Mouse (Mus musculus): Measurements from ENCODE around the gene Ccdc85a. TPM values are rescaled to one million over a fixed set of nuclear protein-coding genes. Genes with fewer than 3 reads are reported as not detected.
"Not testable (repeated sequence)": the region's sequence is repeated elsewhere in the genome, so short reads cannot be mapped to it uniquely, and the experiment has no call there.

Gene Ccdc85a
- polyA plus RNA-seq, 1 experiment from 2014 or later, result 3.4 TPM

DNA sequence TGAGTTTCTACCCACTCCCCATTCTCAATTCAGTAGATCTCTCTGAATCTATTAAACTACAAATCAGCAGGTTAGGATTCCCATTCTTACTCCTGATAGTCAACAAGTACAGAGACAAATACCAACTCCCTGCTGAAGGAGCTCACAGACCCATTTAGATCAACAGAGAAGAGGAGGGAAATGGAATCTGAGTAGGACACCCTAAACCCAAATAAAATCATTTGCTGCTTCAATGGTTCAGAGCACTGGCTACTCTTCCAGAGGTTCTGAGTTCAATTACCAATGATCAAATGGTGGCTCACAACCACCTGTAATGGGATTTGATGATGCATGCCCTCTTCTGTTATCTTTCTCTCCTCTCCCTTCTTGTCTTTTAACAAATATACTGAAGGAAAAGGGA lies 82.9 kb downstream of the Ccdc85a start:
- H3K27ac ChIP-seq (replicated peaks), result no peak overlapping the region
- H3K9me3 ChIP-seq, result no peaks in the 10 kb centered on the region
- no peaks in the 10 kb centered on the region for H3K4me1 ChIP-seq
- no peak for DNase-seq (ENCODE audit: low spot score)
- no peaks in the 10 kb centered on the region for H3K36me3 ChIP-seq (replicated peaks)
- H3K27me3 ChIP-seq (replicated peaks; ENCODE audit: low read depth, poor library complexity, severe bottlenecking), result no peaks in the 10 kb centered on the region
- no peak overlapping the region for H3K4me3 ChIP-seq

DNA sequence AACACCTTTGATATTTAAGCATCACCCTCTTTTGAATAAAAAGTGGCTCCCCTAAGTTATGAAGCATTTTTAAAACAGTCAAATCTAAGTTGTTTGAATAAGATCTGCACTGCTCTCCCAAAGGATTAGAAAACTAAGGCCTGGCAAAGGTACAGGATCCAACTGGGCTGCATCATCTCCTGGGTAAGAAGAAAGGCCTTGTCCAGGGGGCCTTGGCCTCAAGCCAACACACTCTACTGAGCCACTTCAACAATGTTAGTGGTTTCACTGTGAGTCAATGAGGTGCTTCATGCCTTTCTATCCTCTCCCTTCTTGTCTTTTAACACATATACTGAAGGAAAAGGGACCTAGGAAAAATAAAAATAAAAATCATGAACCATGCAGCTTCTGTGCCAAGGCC lies 87.1 kb downstream of the Ccdc85a start:
- DNase-seq (ENCODE audit: low spot score), result no peak
- Histone ChIP-seq H3K4me3 (no peak overlapping the region), H3K27me3 (replicated peaks; ENCODE audit: low read depth, poor library complexity, severe bottlenecking) (no peaks in the 10 kb centered on the region), H3K9me3 (no peaks in the 10 kb centered on the region), H3K27ac (replicated peaks) (no peak overlapping the region), H3K36me3 (replicated peaks) (no peaks in the 10 kb centered on the region), H3K4me1 (no peaks in the 10 kb centered on the region)

DNA sequence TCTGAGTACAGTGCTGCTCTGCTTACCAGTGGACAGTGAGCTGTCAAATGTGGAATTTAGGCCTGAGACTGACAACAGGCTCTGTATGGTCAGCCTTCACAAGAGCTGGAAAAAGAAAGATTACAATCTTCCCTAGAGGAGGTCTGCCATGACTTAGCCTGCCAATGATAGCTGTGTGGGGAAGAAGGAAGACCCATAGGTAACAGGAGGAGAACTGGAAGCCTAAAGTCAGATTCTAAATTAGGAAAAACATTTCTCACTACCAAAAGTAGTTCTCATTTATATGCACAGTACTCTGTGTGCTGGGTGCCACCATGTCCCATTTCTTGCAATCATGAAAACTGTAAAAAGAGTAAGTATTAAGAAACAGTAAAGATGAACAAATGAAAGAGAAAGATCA lies 90.8 kb downstream of the Ccdc85a start:
- Histone ChIP-seq H3K9me3 (no peaks in the 10 kb centered on the region), H3K27ac (replicated peaks) (no peak overlapping the region), H3K4me3 (no peak overlapping the region), H3K27me3 (replicated peaks; ENCODE audit: low read depth, poor library complexity, severe bottlenecking) (no peaks in the 10 kb centered on the region), H3K4me1 (no peaks in the 10 kb centered on the region), H3K36me3 (replicated peaks) (no peaks in the 10 kb centered on the region)
- DNase-seq (ENCODE audit: low spot score), result no peak

DNA sequence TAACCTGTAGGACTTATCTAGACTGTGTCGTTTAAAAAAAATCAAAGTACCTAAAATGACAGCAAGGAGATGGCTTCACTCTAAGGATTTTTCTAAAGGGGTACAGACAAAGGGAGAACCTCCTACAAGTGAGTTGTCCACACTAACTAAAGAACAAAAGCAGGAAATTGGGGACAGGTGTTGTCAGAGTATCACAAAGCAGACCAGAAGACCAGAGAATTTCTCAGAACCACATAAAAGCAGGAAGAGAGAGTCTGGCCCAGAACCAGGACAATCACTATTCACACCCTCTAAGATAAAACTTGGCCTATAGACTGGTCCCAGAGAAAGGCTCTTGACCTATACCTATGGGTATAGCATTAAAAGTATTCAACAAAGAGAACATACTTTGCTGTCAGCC lies 92.8 kb downstream of the Ccdc85a start:
- WGBS, result 82% methylated on average over 1 of the region's 1 CpGs
- no peak for DNase-seq (ENCODE audit: low spot score)
- H3K4me1 ChIP-seq, result no peaks in the 10 kb centered on the region
- no peaks in the 10 kb centered on the region for H3K27me3 ChIP-seq (replicated peaks; ENCODE audit: low read depth, poor library complexity, severe bottlenecking)
- H3K27ac ChIP-seq (replicated peaks), result no peak overlapping the region
- no peaks in the 10 kb centered on the region for H3K36me3 ChIP-seq (replicated peaks)
- H3K9me3 ChIP-seq, result no peaks in the 10 kb centered on the region
- H3K4me3 ChIP-seq, result no peak overlapping the region

DNA sequence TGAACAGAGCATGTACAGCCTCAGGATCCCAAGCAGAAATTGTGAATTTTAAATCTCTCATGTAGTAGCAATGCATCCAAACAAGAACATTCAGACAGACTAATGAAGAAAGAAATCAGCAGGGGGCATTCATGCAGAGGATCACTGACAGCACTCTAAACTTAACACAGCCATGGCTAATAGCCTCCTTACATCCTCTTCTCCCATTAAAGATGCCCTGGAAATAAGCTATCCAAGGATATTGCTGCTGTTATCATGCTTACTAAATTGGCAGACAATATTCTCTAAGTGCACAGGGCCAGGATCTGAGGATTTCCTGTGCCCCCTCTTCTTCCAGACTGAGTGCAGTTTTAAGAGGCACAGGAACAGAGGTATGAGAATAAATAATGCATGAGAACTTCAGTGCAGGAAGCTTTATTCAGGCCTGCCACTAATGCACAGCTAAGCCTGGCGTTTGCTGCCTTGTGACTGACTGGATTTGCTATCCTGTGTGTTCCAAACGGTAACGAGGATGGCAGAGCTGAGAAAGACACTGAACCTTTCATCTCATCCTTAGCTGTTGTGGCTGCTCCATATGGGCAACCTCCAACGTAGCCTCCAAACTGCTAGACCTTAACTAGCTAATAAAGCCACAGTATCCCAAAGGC lies 99.9 kb downstream of the Ccdc85a start:
- Histone ChIP-seq H3K9me3 (no peaks in the 10 kb centered on the region), H3K27ac (replicated peaks) (no peak overlapping the region), H3K4me3 (no peak overlapping the region), H3K36me3 (replicated peaks) (no peaks in the 10 kb centered on the region), H3K4me1 (no peaks in the 10 kb centered on the region; the same call in 1 of the 2 replicates), H3K27me3 (replicated peaks; ENCODE audit: low read depth, poor library complexity, severe bottlenecking) (no peaks in the 10 kb centered on the region)
- 63% methylated on average over 4 of the region's 4 CpGs for WGBS
- DNase-seq (ENCODE audit: low spot score), result no peak

DNA sequence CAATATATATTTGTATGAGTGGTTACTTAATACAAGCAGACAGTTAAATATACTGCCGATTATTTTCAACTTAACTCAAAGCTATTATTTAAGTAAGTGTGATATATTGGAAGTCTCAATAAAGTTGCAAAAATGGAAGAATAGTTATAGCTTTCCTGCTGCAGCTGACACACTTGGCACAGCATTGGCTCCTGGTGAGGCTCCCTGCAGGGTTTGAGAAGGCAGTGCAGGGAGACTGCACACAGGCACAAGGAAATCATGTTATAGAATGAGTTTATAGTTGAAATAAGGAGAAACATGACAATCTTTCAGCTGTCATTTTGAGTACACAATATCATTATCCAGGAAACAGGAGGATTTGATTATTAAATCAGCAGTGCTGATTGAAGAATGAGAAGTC lies 107.0 kb downstream of the Ccdc85a start:
- no peaks in the 10 kb centered on the region for H3K36me3 ChIP-seq (replicated peaks)
- no peak overlapping the region for H3K27ac ChIP-seq (replicated peaks)
- DNase-seq (ENCODE audit: low spot score), result no peak
- H3K27me3 ChIP-seq (replicated peaks; ENCODE audit: low read depth, poor library complexity, severe bottlenecking), result no peaks in the 10 kb centered on the region
- no peak overlapping the region for H3K4me3 ChIP-seq
- 93% methylated on average over 1 of the region's 1 CpGs for WGBS
- no peaks in the 10 kb centered on the region for H3K9me3 ChIP-seq
- H3K4me1 ChIP-seq, result peaks cover 12% of the 10 kb centered on the region

DNA sequence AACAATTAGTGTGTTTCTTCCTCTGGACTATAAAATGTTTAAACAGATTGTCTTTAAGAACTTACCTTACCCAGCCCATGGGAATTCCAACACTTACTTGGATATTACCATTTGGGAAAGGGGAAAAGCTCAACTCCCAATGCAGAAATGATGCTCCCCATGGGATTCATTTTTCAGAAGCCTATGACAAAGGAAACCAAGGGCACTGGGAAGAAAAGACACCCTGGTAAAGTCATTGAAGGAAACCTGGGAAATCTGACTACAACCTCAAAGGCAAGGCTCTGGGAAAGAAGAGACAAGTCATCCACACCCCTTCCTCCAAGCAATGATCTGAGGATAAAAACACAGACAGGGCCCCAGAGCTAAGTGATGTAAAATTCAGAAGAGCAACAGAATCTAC lies 118.4 kb downstream of the Ccdc85a start:
- Histone ChIP-seq H3K27ac (replicated peaks) (no peak overlapping the region), H3K27me3 (replicated peaks; ENCODE audit: low read depth, poor library complexity, severe bottlenecking) (no peaks in the 10 kb centered on the region), H3K4me3 (no peak overlapping the region), H3K4me1 (no peaks in the 10 kb centered on the region), H3K36me3 (replicated peaks) (no peaks in the 10 kb centered on the region), H3K9me3 (no peaks in the 10 kb centered on the region)
- DNase-seq (ENCODE audit: low spot score), result no peak

DNA sequence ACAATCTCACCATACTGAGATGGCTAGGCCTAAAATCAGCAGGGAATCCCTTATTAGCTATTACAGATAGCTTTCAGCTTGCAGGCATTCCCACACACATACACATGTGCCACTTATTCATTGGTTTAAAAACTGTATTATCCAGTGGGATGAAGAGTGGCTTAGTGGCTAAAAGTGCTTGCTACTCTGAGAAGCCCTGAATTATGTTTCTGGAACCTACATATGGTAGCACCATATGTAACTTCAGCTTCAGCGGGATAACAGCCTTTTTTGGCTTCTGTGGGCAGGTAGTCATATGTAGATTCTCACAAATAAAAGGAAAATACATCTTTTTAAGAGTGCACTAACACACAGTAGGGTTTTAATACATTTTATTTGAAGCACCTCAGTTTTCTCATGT lies 119.2 kb downstream of the Ccdc85a start:
- 78% methylated on average over 1 of the region's 1 CpGs for WGBS
- H3K9me3 ChIP-seq, result no peaks in the 10 kb centered on the region

DNA sequence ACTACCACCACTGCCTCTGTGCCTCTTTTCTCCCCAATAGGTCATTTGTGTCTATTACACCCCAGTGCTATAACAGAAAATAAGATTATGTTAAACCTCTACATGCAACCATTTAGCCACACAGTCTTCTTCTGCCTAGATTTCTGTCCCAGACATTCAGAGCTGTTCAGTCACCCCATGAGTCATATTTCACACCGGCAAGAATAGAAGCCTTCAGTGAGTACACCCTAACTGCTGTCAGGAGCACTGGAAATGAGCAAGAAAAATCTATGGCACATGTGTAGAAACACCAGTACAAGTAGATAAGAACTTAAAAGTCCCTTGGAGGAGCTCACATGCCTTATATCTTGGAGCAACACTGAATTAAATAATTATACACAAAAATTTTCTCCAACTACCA lies 125.0 kb downstream of the Ccdc85a start:
- DNase-seq (ENCODE audit: low spot score), result no peak
- no peaks in the 10 kb centered on the region for H3K9me3 ChIP-seq
- no peaks in the 10 kb centered on the region for H3K4me1 ChIP-seq
- no peaks in the 10 kb centered on the region for H3K36me3 ChIP-seq (replicated peaks)
- no peaks in the 10 kb centered on the region for H3K27me3 ChIP-seq (replicated peaks; ENCODE audit: low read depth, poor library complexity, severe bottlenecking)
- no peak overlapping the region for H3K4me3 ChIP-seq
- 96% methylated on average over 1 of the region's 1 CpGs for WGBS
- H3K27ac ChIP-seq (replicated peaks), result no peak overlapping the region

More for the DNA sequence above, 119.2 kb downstream of the Ccdc85a start:
- no peaks in the 10 kb centered on the region for H3K36me3 ChIP-seq (replicated peaks)
- H3K4me1 ChIP-seq, result no peaks in the 10 kb centered on the region
- no peaks in the 10 kb centered on the region for H3K27me3 ChIP-seq (replicated peaks; ENCODE audit: low read depth, poor library complexity, severe bottlenecking)
- H3K27ac ChIP-seq (replicated peaks), result no peak overlapping the region
- no peak for DNase-seq (ENCODE audit: low spot score)
- H3K4me3 ChIP-seq, result no peak overlapping the region

DNA sequence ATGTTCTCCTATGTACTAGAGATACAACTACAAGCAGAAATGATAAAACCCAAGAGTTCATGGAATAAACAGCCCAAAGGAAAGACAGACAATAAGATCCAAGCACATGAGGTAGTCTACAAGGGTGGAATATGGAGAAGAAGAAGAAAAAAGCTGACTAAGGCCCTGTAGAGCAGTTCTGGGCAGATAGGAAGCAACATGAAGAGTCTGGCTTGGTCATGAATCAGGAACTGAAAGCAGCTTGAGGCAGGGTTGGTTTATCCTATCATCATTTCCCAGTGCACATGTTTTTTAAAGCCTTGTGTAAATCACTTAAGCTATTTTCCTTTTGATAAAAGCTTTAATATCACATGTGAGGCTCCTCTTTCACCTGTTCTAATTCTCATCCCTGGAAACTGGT lies 144.2 kb downstream of the Ccdc85a start:
- Histone ChIP-seq H3K36me3 (replicated peaks) (no peaks in the 10 kb centered on the region), H3K4me3 (no peak overlapping the region), H3K27me3 (replicated peaks; ENCODE audit: low read depth, poor library complexity, severe bottlenecking) (no peaks in the 10 kb centered on the region), H3K4me1 (no peaks in the 10 kb centered on the region), H3K9me3 (no peaks in the 10 kb centered on the region), H3K27ac (replicated peaks) (no peak overlapping the region)
- no peak for DNase-seq (ENCODE audit: low spot score)

DNA sequence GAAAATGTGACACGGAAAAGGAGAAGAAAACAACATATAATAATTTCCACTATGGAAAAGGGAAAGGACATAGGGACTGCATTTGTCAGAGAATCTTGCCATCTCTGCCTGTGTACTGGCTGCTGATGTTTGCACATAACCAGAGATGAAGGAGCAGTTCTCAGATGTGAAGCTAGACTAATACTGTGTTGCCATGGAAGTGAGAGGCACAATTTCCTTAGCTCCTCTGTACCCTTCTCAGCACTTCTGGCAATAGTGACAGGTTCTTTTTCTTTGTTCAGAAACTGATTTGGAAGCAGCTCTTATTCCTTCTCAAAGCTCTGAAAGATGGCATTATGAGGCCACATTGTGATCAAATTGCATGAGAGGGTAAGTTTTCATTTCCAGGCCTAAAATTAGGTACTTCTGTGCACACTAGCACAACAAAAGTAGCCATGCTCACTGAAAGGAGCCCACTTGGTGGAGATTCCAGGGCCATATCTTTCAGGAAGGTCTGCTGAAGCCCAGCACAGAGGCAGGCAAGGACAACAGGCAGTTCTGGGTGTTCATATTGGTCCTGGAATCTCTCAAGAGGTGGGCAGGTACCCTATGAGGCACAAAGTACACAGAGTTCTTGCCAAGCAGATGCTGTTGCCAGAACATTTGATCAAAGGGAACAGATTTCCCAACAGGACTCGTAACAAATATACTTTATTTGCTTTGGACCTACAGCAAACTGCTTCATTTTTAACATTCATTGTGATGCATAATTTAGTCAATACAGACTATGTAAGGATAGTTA lies 161.5 kb downstream of the Ccdc85a start:
- H3K9me3 ChIP-seq, result no peaks in the 10 kb centered on the region
- H3K4me3 ChIP-seq, result no peak overlapping the region
- H3K4me1 ChIP-seq, result no peaks in the 10 kb centered on the region
- 86% methylated on average over 2 of the region's 2 CpGs for WGBS
- H3K27me3 ChIP-seq (replicated peaks; ENCODE audit: low read depth, poor library complexity, severe bottlenecking), result no peaks in the 10 kb centered on the region
- no peak overlapping the region for H3K27ac ChIP-seq (replicated peaks)
- H3K36me3 ChIP-seq (replicated peaks), result no peaks in the 10 kb centered on the region
- no peak for DNase-seq (ENCODE audit: low spot score)

DNA sequence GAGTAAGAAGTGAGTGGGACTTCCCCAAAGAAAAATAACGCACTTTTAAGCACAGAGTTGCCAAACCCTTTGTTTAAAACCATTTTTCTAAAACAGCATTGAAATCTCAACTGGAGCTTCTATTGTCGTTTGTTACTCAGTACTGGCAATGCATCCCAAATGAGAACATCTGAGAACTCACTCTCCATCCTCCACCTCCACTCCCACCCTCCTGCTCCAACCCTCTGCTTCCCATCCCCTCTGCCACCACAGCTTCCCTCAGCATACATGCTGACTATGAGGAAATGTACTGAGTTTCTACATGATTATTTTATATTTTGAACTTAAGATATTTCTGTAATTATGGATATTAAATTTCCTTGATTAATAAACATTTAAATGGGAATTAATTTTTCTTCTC lies 168.3 kb downstream of the Ccdc85a start:
- DNase-seq (ENCODE audit: low spot score), result no peak
- H3K36me3 ChIP-seq (replicated peaks), result no peaks in the 10 kb centered on the region
- H3K9me3 ChIP-seq, result no peaks in the 10 kb centered on the region
- no peaks in the 10 kb centered on the region for H3K4me1 ChIP-seq
- H3K4me3 ChIP-seq, result no peak overlapping the region
- no peak overlapping the region for H3K27ac ChIP-seq (replicated peaks)
- H3K27me3 ChIP-seq (replicated peaks; ENCODE audit: low read depth, poor library complexity, severe bottlenecking), result no peaks in the 10 kb centered on the region
- 79% methylated on average over 2 of the region's 2 CpGs for WGBS

DNA sequence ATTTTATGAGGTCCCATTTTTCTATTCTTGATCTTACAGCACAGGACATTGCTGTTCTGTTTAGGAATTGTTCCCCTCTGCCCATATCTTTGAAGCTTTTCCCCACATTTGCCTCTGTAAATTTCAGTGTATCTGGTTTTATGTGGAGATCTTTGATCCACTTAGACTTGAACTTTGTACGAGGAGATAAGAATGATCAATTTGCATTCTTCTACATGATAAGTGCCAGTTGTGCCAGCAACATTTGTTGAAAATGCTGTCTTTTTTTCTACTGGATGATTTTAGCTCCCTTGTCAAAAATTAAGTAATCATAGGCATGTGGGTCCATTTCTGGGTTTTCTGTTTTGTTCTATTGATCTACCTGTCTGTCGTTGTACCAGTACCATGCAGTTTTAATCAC lies 174.2 kb downstream of the Ccdc85a start:
- H3K4me3 ChIP-seq; H3K36me3 ChIP-seq (replicated peaks); H3K4me1 ChIP-seq; H3K27me3 ChIP-seq (replicated peaks; ENCODE audit: low read depth, poor library complexity, severe bottlenecking); H3K9me3 ChIP-seq; DNase-seq (ENCODE audit: low spot score); H3K27ac ChIP-seq (replicated peaks): not testable (repeated sequence)
- 88% methylated on average over 2 of the region's 2 CpGs for WGBS

Measured in embryonic facial prominence, embryonic 10.5 days (tissue).